Mouse (Mus musculus): ENCODE results near the gene Gm10306.

The Gm10306 gene

DNA sequence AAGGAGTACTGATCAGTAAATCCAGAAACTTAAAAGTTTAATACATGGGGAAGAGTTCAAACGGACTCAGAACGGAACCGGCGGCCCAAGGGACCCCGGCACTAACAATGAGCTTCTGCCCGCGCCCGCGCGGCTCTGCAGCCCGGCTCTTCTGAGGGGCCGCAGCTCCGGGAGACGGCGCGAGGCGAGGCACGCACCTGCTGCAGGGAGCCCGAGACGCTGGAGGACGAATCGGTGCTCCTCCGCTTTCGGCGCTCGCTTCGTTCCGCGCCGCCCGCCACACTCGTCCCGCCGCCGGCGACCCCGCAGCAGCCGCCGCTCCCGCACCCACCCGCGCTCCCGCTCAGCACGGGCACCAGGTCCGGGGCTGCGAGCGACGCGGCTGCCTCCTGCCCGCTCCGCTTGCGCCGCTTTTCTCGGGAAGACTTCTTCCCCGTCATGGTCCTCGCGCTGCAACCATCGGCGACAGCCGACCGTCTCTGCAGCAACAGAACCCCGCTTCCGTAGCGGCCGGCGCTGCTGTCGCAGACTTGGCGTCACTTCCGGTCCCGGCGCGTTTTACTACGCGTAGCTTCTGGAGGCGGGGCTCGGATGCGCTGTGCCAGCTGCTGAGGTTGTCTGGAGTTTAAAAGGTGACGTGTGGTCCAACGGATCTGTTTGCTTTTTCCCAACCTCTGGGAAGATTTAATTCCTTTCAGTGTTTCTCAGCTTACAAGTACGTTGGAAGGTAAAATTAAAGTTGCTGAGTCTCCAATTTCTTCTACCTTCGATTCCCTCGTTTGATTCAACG is at the start of gene Gm10306, which contains the start of gene Caap1:
Gene Gm10306 (plus strand): TSS at position 282 of the 790 bp plus-strand sequence.
Gene Caap1 (minus strand): TSS at position 532 of the 790 bp plus-strand sequence.
- peak; percentile 95 for DNase-seq (ENCODE audit: low read depth)

- no peak for DNase-seq (ENCODE audit: low read depth)
Observed at GRCm38 (mm10) chr4:94515366-94515765, 41.0 kb upstream of the Gm10306 start.

DNA sequence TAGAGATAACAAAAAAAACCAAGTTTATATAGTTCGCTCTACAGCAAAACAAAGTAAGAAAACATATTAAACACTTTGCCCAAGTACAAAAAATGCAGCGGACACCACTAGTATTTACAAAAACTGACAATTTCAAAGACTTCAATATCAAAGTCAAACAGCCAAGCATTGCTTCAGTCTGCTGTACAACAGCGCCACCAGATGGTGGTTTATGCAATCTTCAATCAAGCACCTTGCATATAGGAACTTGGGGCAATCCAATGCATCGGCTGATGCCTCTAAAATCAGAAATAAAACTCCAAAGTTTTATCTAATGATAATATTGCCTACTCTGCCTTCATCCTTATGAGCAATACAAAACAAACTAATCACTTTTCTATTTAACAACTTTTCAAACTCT is 38.7 kb upstream of the Gm10306 start:
- peak; percentile 67 for DNase-seq (ENCODE audit: low read depth)

DNA sequence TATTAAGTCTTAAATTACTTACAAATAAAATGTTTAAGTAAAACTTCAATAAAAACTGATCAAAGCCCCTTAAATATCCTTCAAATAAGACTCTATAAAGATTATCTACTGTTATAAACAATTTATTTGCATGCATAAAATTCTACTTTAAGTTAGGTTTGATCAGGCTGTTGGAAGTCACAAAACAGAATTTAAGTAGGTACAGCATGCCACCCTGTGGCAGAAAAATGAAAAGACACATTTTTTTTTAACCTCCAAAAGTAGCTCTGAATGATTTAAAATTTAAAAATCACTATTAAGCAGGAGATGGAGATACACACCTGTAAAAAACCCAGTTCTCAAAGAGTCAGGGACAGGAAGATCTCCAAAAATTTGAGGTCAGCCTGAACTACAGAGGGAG is 33.0 kb upstream of the Gm10306 start:
- DNase-seq (ENCODE audit: low read depth): peak; percentile 33

DNA sequence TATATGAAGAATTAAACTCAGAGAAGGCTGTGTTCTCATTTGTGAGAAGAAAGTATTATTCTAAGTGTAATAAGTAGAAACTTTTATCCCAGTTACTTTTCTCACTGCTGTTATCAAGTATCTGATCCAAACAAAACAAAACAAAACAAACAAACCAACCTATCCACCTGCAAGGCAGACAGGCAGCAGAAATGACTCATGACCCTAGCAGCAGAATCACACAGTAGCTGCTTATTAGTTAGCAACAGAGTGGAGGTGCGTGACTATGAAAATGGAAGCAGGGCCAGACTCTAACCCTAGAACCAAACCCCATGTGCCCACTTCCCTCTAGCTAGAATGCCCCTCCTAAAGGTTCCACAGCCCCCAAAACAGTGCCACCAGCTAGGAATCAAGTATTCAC is 26.9 kb upstream of the Gm10306 start:
- no peak for DNase-seq (ENCODE audit: low read depth)

DNA sequence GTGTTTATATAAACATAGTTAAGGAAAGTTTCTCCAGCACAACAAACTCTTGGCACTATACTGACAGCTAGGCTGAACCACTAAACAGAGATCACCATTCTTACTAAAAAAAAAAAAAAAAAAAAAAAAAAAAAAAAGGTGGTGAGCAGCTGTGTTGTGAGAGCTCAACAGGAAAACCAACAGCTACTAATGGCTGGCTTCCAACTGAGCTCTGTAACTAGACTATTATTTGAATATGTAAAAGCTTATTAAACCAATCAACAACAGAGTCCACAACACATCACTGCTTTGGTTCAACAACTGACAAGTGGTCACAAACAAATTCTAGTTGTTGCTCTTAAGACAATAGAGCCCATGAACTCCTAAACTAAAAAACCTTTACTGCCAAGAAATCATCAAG is 23.1 kb upstream of the Gm10306 start:
- DNase-seq (ENCODE audit: low read depth): no peak

GRCm38 (mm10) chr4:94543041-94543440 is 13.3 kb upstream of the Gm10306 start:
- no peak for DNase-seq (ENCODE audit: low read depth)

DNA sequence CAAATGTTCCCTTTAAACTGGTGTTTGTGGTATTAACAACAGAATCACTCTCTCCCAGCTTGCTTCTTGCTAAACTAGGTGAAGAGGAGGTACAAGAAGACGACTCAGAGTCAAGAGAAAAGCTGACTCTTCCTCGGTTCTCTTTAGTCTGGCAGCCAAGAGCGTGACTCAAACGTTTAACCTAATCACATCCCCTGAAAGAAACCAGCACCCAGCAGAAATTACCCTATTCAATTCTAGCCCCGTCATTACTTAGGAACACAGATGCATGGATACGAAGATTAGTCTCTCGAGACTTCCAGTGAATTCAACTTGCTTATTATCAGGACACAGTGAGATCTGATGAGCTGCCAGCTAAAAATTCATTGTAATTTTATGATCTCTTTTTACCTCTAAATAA is 12.0 kb upstream of the Gm10306 start:
- DNase-seq (ENCODE audit: low read depth): no peak

DNA sequence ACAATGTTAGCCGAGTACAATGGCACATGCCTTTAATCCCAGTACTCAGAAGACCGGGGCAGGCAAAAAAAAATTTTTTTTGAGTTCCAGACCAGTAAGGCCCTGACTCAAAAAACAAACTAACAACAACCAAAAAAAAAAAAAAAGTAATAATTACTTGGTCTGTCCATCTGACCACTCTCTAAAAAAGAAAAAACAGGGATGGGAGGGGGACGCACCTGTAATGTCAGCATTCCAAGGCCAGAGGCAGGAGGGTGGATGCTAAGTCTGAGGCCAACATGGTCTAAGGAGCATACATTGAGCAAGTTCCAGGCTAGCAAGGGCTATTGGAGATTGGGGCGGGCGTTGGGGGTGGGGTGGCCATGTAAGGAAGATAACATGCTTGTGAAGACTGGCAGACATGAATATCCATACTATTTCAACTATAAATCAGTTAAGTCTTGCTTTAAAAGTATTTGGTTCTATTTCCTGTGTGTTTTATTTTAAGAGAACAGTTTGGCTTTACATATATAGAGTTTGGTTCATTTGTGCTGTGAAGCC is 1.3 kb upstream of the Gm10306 start:
- no peak for DNase-seq (ENCODE audit: low read depth)

DNA sequence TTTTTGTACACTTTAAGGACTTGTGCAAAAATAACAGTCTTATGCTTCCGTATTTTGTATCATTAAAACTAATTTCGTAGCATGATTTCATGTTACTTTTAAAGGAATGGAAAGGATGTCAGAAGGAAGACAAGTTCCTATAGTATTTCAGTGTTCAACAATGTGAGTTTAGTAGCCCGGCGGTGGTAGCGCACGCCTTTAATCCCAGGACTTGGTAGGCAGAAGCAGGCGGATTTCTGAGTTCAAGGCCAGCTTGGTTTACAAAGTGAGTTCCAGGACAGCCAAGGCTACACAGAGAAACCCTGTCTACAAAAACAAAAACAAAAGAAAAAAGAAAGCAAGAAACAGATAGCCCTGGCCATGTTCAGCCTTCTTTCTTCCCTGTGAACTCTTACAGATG is 799 bp downstream of the Gm10306 start:
- DNase-seq (ENCODE audit: low read depth): no peak

DNA sequence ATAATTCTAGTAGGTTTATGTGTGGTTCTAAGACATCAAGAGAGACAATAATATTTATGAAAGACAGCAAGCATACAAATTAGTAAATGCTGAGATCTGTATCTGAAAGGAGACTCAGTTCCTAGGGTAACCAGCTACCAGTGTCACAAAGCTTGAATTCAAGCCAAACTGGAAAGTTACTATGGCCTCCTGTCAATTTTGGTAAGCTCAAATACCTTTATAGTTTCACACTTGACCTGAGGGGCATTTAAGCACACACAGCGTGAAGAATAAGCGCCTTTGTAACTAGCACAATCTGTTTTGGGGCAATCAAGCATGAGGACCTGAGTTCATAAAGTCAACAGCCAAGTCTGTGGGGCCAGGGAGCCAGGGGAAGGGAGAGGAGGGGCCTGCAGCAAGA is 2.9 kb downstream of the Gm10306 start:
- DNase-seq (ENCODE audit: low read depth): no peak

DNA sequence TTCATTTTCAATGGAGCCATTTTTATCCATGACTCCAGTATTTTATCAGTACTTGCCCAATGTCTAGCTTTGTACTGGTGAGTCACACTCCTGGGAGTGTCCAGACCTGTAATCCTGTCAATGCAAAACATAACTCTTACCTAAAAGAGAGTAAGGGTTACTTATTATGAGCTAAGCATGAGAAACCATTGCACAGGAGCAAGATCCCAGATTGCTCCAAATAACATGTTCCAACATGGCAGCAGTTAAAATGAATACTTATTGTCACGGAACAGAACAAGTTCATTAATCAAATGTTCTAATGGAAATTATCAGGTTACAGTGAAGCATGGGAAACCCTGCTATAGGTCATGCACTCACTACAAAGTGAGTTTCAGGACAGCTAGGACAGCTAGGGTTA is 4.0 kb downstream of the Gm10306 start:
- no peak for DNase-seq (ENCODE audit: low read depth)

GRCm38 (mm10) chr4:94561954-94562648 is 5.8 kb downstream of the Gm10306 start:
- DNase-seq (ENCODE audit: low read depth): no peak

DNA sequence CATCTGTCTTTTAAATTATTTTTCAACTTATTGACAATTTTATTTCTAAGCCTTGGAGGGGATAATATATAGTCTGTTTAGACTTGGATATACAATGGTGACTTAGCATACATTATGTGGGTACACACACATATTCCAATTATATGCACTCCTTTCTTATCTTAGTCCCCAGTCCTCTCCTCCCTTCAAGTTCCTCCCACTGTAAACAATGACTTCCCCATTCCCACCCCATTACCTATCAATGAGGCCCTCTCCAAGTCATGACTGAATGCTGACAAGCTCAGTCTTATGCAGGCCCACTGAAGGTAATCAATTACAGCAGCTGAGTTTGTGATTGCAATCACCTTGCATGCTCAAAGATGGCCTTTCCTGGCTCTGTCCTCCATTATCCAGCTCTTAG is 8.0 kb downstream of the Gm10306 start:
- DNase-seq (ENCODE audit: low read depth): no peak

- no peak for DNase-seq (ENCODE audit: low read depth)
Observed at GRCm38 (mm10) chr4:94572677-94573076, 16.3 kb downstream of the Gm10306 start.

- no peak for DNase-seq (ENCODE audit: low read depth)
Observed at GRCm38 (mm10) chr4:94591765-94592381, 35.5 kb downstream of the Gm10306 start.

GRCm38 (mm10) chr4:94592709-94593108 is 36.4 kb downstream of the Gm10306 start:
- no peak for DNase-seq (ENCODE audit: low read depth)

- peak; percentile 53 for DNase-seq (ENCODE audit: low read depth)
Observed at GRCm38 (mm10) chr4:94601395-94601794, 45.0 kb downstream of the Gm10306 start.

DNA sequence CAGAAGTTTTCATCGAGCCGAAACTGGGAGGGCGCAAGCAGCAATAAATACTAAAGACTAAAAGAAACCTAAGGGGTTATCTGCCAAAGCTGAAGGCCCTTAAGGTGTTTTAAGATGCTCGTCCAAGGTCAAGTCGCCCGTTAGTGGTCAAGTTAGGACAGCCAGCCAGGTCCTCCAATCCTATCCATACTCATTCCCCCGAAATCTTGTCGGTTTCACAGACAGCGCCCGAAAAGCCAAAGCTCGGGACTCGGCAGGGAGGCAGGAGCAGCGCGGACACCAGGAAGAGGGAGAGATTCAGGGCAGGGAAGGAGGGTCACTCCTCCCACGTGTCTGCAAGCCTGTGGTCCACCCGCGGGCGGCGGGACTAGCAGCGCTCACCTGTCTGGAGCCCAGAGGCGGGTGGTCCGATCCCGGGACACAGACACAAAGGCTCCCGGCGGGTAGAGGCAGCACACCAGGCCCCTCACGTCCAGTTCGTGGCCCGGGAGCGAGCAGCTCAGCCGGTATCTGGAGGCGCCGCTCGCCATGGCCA is 46.2 kb downstream of the Gm10306 start:
- DNase-seq (ENCODE audit: low read depth): no peak

DNA sequence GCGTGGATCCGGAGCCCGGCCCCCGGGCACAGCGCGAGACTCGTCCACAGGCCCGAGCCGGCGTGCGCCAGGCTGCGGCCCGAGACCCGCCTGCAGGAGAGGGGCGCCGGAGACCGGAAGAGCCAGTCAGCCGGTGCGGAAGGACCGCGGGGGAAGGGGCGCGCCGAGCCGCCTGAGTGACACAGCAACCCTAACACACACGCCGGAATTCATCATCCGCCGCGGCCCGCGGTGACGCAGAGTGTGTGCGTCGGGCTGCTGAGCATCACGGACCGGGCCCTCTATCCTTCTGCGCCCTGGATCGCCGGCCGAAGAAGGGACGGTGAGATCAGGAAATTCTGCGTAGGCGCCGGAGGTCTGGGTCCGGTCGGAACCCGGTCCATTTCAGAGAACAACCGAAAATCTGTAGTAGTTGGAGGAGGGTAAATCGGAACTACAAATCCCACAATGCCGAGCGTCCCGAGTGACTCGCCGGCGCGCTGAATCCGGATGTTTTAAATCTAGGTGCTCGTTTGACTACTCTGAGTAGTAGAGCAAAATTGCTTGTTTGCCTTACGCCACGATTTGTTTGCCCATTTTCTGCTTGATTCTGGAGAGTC is 46.8 kb downstream of the Gm10306 start, which contains the start of gene Plaa:
Gene Plaa (minus strand): TSS at position 214 of the 599 bp plus-strand sequence.
- peak; percentile 96 for DNase-seq (ENCODE audit: low read depth)

DNA sequence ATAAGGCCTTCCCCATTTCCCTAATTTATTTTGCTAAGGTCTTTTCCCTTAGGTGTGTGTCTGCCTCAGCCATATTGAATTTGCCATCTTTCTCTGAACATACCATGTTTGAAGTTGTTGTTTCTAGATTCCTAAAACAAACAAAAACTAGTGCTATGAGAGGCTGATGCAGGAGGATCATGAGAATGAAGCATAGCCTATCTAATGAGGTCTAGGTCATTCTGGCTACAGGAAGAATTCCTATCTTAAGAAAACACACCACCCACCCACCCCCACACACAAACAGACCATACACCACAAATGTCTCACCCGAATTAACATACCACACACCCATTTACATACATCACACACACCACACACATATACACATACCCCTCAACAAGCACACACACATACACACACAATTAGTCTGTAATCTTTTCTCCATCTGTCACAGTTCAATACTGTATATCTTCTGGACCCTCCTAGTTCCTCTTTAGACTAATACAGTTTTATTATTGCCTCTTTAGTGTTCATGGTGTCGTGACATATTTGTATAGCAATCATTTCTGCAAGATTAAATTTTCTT is 48.2 kb downstream of the Gm10306 start:
- DNase-seq (ENCODE audit: low read depth): no peak

DNA sequence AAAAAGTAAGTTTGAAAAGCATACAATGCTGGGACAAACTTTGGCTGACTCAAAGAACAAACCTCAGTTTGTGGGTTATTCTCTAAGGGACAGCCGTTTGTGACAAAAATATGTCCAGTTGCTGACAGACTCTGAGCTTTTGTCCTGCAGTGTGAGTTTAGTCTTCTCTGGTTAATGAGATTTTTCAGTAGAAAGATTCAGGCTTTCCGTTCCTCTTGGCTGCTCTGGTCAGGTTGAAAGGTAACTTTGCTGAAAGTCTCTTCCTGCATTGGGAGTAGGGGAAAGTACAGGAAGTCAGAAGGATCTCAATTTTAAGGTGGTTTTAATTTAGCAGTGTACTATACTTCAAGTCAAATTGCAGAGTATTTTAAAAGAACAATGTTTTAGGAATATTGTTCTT is 49.2 kb downstream of the Gm10306 start:
- no peak for DNase-seq (ENCODE audit: low read depth)

All from induced T-regulatory cell, adult 2 months (primary cell).